Mouse (Mus musculus) frontal cortex, adult (tissue): Measurements from ENCODE around the gene Tmem209.

ENCODE experiments used
- ATAC-seq: cut with Nextera tagmentation; 2 replicates; pipeline ENCODE4 v1.9.2; 2017; ENCODE audit warnings: mild to moderate bottlenecking, moderate library complexity, mixed read lengths; ENCODE audit not compliant: low TSS enrichment

The Tmem209 gene

DNA sequence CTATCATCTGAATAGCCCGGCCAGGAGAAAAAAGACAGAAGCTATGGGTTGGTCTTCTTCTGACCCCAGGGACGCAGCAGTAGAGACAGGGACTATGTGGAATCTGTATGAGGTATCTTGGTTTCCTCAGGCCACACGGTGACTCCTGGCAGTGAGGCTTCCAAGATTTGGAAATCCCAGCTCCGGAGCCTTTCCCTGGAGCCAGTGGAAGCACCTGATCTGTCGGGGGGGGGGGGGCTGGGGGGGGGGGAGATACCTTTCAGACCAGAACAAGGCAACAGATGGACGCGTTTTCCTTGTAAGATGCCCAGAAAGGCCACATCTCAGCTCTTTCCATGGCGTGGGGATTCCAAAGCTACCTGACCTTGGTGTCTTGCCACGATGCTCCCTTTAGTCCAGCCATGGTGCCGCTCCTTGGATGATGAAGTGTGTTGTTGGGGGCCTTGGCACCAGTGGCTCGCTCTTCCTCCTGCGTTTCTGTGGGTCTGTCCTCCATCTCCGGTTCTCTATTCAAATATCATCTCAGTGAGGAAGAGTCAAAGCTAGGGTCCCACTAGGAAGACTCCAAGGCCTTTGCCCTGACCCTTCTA, 47.7 kb downstream of the Tmem209 start:
- ATAC-seq, result no peak

- ATAC-seq, result peak; percentile 67
These were observed 48.7 kb downstream of the Tmem209 start for GRCm38 (mm10) chr6:30460750-30461446.

- ATAC-seq, result peak; percentile 48
These were observed 49.5 kb downstream of the Tmem209 start for GRCm38 (mm10) chr6:30459811-30460749.

DNA sequence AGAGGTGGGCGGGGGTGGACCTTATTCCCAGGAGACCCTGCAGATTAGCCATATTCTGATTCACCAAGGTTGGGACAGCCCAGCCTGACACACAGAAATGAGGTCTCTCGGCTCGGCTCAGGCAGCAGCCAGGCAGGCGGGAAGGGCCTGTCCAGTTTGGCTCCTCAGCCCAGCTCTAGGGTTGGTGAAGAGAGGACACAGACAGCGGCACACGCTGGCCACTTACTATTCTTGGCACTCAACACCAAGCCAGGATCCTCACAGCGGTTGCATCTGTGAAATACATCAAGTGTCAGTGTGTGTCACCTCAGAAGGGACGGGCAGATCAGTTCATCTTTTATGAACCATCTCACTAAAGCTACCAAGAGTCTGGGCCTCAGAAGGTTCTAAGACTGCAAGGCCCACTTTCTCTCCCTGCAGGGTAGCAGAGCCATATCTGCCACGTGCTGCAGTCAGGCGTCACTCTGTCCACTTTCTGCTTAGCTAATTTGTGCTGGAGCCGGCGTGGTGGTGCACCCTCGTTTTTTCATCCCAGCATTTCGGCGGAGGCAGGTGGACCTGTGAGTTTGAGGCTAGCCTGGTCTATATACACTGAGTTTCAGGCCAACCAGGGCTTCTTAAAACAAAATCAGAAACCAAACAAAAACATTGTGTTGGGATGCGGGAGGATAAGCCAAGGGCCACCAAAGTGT, 50.4 kb downstream of the Tmem209 start:
- no peak for ATAC-seq

DNA sequence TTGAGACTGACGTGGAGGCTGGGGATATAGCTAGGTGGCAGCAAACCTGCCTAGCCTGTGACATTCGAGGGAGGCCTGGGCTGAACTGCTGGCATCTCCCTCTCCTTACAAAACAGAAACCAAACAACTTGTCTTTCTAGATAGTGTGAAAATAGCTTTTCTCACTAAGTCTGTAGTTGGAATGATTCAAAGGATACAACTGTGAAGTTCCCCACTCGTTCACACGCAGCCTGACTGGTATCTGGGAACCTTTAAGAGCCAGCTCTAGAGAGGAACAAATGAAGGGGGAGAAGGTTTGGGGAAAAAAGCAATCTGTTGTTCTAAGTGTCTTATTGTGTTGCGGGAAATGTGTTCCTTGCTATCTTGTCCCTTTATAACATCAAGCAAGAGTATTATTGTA, 51.0 kb downstream of the Tmem209 start:
- peak; percentile 39 for ATAC-seq

DNA sequence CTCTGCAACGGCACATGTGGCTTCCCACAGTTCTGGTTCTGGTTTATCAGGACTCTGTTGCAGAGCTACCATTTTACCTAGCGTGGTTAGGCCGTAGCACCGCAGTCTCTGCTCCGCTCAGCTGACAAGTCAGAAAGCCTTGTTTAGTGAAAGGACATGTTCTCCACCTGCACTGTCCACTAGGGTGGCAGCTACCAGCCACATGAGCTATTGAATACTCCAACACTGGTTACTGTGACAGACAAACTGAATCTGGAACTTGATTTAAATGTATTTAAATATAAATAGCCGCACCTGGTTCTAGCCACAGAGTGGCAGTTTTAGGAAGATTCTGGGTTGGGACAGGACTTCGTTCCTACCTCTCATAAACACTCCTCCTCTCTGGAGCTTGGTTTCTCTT, 52.6 kb downstream of the Tmem209 start:
- no peak for ATAC-seq

DNA sequence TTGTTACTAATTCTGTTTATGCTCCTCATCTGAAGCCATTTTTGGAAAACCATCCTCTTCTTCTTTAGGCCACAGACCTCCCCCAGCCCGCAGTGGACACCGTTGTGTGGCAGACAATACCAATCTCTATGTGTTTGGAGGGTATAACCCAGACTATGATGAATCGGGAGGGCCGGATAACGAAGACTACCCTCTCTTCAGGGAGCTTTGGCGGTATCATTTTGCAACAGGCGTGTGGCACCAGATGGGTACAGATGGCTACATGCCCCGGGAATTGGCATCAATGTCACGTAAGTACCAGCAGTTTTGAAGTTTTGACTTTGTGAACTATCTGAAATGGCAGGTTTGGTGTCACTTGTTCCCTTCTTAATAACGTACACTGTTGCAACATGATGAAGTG, 70.0 kb downstream of the Tmem209 start:
- ATAC-seq, result no peak

DNA sequence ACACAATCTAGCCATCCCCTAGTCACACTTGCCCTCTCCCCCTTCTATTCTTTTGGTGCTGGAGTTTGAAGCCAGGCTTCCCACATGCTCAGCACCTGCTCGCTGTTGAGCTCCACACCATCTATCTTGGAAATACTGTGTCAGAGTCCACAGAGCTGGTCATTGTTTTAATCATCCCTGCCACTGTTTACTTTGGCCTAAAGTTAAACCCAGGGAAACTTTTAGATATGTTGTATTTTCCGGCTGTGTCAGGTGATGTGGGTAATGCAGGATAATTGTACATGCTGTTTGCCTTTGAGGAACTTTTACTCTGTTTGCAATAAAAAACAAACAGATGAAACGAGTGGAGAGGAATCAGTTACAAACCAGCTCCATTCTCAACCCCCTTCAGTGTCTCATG, 72.5 kb downstream of the Tmem209 start:
- ATAC-seq, result no peak

GRCm38 (mm10) chr6:30436476-30436875, 73.1 kb downstream of the Tmem209 start:
- ATAC-seq, result no peak

DNA sequence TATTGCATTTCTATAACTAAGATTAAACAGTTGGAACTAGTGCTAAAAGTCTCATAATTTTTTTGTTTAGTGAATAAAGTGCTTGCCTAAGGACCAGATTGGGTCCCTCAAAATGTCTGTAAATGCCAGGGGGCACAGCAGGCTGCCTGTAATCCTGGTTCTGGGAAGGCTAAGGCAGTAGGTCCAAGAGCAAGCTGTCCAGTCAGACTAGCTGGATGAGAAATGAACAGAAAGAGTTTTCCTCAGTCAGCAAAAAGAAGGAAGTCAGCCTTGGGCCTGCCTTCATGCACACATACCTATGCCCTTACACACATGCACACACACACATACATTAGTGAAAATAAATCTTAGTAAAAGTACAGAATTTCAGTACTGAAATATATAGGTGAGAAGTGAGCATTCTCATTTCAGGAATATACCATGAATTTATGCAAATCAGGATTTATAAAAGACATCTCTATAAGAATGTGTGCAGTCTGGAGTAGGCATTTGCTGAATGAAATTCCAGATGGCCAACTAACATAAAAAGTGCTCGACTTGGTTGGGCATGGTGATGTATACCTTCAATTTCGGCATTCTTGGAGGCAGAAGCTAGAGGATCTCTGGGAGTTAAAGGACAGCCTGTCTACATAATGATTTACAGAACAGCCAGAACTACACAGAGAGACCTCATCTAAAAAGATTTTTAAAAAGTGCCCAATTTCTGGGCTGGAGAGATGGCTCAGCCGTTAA, 77.0 kb downstream of the Tmem209 start:
- peak; percentile 88 for ATAC-seq
